Mouse (Mus musculus) liver, embryonic 14.5 days (tissue): ENCODE measurements at regions not wholly inside any gene's neighbourhood (a gene's known extent, or its start where the extent isn't known, plus 50 kb on each side); places are given as distances from the start of the nearest gene placed in this dataset.

ENCODE experiments used
- CTCF ChIP-seq: IDR thresholded peaks from 2 replicates; pipeline ENCODE4 v1.5.1; 2016; ENCODE audit warnings: antibody characterized with exemption, low read depth, control low read depth
- EP300 ChIP-seq: IDR thresholded peaks from 2 replicates; pipeline ENCODE4 v1.6.1; 2016; ENCODE audit warnings: antibody characterized with exemption, low read depth

DNA sequence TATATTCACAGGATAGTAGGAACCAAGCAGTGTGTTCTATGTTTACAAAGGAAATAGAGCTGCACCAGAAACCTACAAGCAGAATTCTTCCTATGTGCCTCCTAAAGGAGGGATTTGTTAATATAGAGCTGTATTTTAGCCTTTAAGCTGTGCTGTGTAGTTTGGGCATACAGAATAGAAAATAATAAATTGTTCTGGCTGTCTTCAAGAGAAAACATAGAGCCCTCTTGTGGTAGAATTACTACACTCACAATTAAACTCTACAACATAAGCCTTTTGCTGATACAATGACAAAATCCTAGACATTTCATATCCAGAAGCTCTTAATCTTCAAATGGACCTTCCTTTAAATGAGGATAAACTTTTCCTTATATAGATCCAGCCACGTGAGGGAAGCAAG lies 452.9 kb upstream of the 2610301B20Rik start:
- TF ChIP-seq CTCF: no peak
- TF ChIP-seq EP300: no peak
